Mouse (Mus musculus) adrenal gland, postnatal 36 days (tissue): Measurements from ENCODE around the gene 1700010B08Rik. TPM values are rescaled to one million over a fixed set of nuclear protein-coding genes. Genes with fewer than 3 reads are reported as not detected.

Experiments used
- DNase-seq, 2 experiments: peaks; one replicate each; pipeline ENCODE4 v3.0.0; 2021; ENCODE audit warnings: mixed read lengths in 1 of 2
- total RNA-seq, 2 experiments: library from RNA; stranded (reverse); gene quantifications; 2 replicates each; pipeline ENCODE4 v1.2.3; 2021

Gene 1700010B08Rik
- total RNA-seq, 2 experiments from 2014 or later, result not detected

- no peak for DNase-seq
Measured at GRCm38 (mm10) chr2:173722251-173722857, 3.1 kb downstream of the 1700010B08Rik start.

- no peak for DNase-seq
Measured at GRCm38 (mm10) chr2:173724382-173724781, 5.2 kb downstream of the 1700010B08Rik start.

DNA sequence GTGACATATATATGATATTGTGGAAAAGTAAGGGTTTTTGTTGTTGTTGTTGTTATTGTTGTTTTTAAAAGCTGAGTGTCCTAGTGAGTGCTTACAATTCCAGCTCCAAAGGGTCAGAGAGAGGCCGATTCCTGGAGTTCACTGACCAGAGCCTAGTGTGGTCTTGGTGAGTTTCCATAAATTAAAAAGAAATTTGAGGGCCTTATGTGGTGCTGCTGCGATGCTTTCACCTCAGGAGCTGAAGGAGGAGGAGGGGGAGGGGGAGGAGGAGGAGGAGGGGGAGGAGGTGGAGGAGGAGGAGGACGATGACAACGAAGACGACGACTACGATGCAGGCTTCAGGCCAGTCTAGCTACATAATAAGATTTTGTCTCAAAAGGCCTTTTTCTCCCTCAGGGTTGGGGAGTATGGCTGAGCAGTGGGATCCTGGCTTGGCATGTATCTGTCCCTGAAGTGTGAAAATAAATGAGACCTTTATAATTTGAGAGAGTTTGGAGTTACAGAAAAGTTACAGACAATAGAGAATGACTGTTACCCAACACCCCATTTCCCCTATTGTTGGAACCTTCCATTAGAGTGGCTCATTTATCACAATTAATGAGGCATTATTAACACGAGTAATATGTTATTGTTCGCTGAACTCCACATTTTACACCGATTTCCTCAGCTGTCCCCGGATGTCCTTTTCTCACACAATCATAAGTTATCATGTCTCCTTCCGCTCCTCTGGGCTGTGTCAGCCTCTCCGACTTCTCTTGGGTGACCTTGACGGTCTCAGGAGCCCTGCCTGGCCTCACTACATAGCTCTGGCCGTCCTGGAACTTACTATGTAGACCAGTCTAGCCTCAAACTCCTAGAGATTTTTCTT is 6.0 kb downstream of the 1700010B08Rik start:
- peak in 1 of 2 experiments; percentile 41 for DNase-seq

- DNase-seq, result no peak
Measured at GRCm38 (mm10) chr2:173725819-173726218, 6.6 kb downstream of the 1700010B08Rik start.

DNA sequence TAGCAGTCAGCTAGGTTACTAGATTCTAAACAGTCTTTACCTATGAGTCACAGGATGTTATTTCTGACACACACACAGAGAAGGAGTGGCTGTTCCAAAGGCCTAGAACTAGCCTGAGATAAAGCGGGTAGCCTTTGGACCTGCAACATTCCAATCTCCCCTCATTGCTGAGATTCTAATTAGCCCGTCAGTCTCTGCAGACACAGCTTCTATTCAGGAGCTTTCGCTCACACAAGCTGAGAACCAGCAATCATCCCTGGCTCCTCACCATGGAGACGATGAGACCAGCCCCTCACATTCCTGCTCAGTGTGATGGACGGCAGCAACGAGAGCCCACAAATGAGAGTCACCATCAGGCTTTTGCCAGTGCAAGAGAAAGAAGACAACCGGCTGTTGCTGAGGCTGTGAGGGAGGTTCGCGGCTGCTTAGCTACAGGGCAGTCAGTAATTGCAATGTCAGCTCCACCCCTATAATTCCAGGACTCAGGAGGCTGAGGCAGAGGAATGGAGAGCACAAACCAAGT is 11.3 kb downstream of the 1700010B08Rik start:
- DNase-seq, result no peak

- no peak for DNase-seq
Measured at GRCm38 (mm10) chr2:173734426-173734825, 15.2 kb downstream of the 1700010B08Rik start.

DNA sequence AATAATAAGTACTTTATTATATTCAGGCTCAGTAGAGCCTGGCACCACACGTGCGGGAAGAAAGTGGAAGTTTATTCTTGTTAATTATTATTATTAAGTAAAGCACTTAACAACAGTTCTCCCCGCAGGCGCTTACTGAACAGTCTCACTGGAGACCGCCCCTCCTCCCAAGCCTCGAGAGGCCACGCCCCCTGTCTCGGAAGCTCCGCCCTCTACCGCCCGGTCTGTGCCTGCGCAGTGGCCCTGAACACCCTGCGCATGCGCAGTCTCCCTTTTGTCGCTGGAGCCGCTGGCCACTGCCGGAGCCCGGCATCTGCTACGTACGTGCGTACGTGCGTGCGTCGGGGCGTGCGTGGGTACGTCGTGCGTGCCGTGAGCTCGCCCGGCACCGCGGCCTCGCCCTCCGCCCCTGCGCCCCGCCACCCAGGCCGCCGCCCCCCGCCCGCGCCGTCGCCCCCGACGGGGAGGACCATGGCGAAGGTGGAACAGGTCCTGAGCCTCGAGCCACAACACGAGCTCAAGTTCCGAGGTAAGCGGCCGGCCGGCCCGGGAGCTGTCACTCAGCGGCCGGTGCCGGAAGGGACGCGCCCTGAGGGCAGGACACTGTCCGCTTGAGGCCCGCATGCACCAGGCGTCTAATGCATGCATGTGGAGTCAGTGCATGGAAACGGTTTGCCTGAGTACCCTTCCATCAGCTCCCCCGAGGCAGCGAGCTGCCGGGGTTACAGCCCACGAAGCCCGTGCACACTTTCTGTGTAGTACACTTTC is 18.2 kb downstream of the 1700010B08Rik start, which contains the start of gene Vapb:
Gene Vapb (plus strand): TSS at position 290 of the 768 bp plus-strand sequence.
- peak; percentile 100 for DNase-seq

- no peak for DNase-seq
Measured at GRCm38 (mm10) chr2:173738232-173738631, 19.0 kb downstream of the 1700010B08Rik start.

GRCm38 (mm10) chr2:173739107-173739506 is 19.9 kb downstream of the 1700010B08Rik start:
- DNase-seq, result no peak

DNA sequence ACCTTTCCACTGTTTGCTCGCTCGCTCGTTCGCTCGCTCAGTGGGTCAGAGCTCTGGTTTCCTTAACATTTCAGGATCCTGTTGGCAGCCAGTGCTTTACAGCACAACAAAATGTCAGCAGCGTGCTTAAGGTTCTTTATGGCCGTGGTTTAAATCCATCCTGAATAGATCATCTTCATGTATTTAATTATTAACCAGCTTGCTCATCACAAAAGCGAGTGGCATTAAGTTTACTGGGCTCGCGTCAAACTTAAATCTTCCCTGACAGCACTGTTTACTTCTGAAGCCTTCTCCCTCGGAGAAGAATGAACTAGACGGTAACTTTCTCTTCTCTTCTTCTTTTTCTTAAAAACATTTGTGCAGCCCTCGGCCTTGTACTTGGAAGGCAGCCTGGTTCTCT is 22.9 kb downstream of the 1700010B08Rik start:
- no peak for DNase-seq

- DNase-seq, result peak; percentile 41 to 45
Measured at GRCm38 (mm10) chr2:173742744-173743143, 23.5 kb downstream of the 1700010B08Rik start.

DNA sequence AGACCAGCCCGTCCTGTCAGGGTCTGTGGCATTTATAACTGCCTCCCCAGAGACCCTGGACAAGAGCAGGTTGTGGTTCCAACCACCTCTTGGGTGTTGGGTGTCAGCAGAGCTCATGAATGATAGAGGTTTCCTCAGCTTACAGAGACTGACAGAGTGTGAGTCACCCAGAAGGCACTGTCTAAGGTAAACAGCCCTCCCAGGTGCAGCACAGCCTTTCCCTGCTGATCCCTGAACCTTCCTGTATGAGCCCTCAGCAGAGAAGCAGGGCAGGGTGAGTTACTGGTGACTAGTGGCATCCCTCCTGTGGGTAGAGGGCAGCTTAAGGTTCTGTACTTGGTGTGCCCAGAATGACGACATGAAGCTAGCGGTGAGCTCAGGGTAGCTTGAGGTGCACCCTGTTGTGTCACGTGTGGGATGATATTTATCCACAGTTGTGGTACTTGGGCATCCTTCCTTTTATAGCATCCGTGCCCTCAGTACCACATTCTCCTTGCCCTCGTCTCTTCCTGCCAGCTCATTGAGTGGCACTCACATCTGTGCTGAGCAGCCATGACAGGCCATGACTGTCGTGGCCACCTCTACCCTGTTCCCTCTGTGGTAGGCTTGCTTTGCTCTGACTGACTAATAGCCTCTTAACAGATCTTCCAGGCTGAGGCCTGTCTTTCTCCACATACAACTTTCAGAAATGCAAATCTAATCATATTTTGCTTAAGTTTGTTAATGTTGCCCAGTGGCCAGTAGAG is 25.0 kb downstream of the 1700010B08Rik start:
- no peak for DNase-seq

DNA sequence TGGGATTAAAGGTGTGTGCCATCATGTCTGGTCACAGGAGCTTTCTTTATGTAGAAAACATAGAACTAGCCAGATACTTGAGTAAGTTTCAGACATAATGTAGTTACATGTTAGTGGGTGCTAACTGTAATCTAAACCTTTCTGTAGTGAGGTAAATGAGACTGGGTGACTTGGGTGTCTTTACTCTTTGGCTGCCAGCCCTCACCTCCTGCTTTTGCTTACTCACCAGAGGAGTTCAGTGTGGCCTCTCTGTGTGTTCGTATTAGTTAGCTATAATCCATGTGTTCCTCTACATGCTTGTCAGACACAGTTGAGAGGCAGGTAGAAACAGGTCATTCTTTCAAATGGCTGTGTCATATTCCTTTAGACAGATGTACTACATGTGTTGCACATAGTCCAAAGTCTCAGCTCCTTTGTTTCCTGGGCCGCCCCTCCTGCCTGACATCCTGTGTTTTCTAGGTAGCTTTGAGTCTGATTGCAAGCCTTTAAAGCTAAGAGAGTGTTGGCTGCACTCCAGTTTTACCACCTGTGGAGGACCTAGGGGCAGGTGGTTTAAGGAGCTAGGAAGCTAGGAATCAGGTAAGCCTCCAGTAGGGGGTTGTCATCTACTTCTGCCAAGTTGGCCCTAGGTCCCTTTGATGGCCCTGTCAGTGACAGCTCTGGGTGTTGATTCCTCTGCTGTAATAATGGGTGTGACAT is 29.9 kb downstream of the 1700010B08Rik start:
- no peak for DNase-seq

DNA sequence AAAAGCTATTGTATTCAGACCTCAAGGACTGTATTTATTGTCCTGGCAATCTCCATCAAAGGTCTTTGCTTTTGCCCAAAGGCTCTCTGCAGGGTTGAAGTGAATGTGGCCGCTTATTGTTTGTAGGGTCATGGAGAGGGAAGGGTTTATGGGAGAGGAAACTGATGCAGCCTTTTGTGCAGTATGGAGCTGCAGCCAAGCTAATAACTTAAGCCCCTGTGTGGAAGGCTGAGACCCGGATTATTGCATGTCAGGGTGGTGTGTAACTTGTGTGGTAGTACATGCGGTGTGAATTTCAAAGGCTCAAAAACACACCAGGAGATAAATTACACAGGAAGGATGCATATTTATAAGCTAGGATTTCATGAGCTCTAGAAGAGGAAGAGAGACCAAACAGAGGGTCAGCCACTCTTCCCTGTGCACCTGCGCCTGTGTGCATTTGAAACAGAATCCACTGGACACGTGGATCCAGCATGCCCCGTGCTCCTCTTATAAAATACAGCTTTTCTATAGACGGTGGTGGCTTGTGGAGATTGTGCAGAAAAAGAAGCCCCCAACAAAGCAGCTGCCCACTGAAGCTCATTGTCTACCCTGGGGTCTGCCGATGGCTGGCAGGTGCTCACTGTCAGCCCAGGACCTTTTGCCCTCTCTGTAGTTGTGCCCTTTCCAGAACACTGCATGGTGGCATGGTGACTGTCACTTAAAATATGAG is 36.4 kb downstream of the 1700010B08Rik start:
- no peak for DNase-seq

DNA sequence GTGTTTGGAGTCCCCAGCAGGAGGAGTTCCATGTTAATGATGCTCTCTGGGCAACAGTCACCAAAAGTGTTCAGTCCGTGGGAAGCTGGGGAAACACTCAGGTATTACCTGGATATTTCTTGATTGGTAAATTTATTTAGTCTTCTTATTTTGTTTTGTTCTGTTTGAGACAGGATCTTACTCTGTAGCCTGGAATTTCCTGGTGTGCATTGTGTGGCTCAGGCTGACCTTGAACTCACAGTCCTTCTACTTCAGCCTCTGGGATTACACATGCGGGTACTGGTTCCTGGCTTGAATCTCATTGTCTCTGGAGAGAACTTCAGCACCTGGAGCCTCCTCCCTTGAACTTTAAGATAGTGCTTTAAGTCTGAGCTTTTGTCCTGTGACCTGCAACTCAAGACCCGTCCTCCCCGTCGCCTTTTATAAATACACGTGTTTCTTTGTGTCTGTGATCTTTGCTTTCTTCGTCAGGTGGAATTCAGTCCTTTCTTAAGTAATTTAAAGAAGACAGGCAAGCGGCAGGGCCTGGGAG is 38.5 kb downstream of the 1700010B08Rik start:
- DNase-seq, result no peak

- DNase-seq, result no peak
Measured at GRCm38 (mm10) chr2:173760607-173761006, 41.4 kb downstream of the 1700010B08Rik start.

DNA sequence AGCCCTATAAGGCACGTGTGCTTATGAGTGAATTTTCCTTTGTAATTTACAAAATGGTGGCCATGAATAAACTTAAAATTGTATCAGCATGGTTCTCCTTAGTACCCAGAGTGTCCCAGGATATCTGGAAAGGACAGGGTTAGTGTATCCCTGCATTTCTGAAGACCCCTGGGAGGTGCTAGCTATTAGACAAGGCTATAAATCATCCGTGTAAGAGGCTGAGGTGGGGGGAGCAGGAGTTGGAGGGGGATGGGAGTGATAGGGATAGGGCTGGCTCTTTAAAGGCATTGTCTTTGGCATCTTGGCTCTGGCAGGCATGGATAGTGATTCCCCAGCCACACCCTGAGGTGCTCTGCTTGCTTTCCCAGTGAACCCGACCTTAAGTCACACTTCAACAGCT is 45.4 kb downstream of the 1700010B08Rik start:
- no peak for DNase-seq

DNA sequence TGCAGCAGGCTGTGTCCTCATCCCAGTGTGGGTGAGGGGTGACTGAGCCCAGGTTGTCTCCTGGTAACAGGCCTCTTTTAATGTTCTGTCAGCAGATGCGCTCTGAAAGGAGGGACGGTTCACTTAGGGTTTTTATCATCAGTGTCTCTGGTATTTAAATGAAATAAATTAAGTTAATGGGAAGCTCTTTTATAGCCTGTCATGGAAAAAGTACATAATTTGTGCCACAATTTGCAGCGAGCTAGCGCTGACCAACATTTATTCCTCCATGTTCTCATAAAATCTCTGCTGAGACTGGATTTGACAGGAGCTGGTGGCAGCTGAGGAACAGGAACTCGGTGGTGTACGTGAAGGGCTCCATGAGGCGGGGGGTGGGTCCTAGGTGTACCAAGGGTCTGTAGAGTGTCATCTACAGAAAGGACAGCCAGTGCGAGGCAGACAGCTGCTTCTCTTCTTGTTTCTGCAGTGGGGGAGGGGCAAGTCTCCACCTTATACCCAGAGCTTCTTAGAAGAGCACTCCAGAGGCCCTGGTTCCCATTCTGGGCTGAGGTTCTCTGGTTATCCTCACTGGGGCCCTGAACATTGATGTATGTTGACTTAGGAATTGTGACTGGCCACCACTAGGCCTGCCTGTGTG is 48.9 kb downstream of the 1700010B08Rik start:
- no peak for DNase-seq

DNA sequence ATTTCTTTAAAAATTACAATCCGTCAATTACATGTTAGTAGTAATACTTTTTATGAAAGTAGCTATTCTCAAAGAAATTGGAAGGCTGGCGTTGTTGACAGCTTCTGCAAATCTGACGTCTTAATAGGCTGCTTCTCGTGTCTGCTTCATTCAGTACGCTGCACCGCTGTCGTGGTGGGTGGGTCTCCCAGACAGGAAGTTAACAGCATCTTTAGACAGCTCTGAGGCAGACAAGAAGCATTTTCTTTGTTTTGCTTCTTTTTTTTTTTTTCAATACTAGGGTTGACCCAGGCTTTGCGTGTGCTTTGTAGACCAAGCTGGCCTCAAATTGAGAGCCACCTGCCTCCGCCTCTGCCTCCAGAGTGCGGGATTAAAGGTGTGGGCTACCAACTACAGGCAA is 50.0 kb downstream of the 1700010B08Rik start:
- DNase-seq, result no peak

DNA sequence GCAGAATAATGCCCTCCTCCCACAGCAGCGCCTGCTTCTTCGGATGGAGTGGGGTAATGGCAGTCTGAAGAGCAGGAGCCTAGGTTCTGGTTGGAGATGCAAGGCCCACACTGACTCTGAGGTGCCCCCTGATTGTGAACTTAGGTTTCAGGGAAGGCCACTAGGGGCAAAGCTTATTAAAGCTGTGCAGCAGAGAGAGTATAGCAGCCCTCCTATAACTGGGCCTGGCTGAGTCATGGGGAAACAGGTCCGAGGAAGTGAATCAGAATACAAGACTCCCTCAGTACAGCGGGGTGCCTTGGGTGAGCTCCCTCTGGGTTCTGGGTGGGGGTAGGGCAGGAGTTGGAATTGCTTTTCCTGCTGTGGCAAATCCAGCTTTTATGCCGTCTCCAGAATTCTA is 51.4 kb downstream of the 1700010B08Rik start:
- DNase-seq, result no peak
